Mouse (Mus musculus) layer of hippocampus, adult 2 months (tissue): ENCODE measurements at regions not wholly inside any gene's neighbourhood (a gene's known extent, or its start where the extent isn't known, plus 50 kb on each side); places are given as distances from the start of the nearest gene placed in this dataset.
A peak's percentile ranks its signal among the peaks of the same experiment; 100 is the strongest.

Source experiments
- DNase-seq, 2 experiments: peaks; one replicate each; pipeline ENCODE4 v3.0.0; 2022; ENCODE audit warnings: low spot score in 2 of 2
- H3K27ac ChIP-seq: fragments of 200-600 bp; 2 replicates; pipeline ENCODE4 v1.8.1; 2022
- H3K4me3 ChIP-seq: fragments of 200-600 bp; 2 replicates; pipeline ENCODE4 v1.8.1; 2022; ENCODE audit warnings: mild to moderate bottlenecking
- CTCF ChIP-seq: fragments of 200-600 bp; conservative IDR thresholded peaks from 2 replicates; pipeline ENCODE4 v1.8.1; 2022; ENCODE audit warnings: antibody characterized with exemption, mild to moderate bottlenecking, moderate library complexity

DNA sequence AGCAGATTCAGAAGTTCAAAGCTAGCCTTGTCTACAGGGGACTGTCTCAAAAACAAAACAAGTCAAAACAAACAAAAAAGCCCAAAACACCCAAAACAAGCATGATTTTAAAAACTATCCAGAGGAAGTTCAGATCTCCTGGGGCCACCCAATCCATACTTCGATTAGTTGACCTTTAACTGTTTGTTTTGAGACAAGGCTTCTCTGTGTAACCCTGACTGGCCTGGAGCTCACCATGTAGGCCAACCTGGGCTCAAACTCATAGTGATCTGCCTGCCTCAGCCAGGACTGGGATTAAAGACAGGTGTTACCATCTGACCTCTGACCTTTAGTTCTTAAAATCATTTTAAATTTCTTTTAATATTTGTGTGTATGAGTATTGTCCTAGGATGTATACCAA lies 66.1 kb upstream of the 1600014C23Rik start:
- TF ChIP-seq CTCF = no peak
- no peak for DNase-seq
- Histone ChIP-seq H3K27ac (no peak overlapping the region), H3K4me3 (no peak overlapping the region)

DNA sequence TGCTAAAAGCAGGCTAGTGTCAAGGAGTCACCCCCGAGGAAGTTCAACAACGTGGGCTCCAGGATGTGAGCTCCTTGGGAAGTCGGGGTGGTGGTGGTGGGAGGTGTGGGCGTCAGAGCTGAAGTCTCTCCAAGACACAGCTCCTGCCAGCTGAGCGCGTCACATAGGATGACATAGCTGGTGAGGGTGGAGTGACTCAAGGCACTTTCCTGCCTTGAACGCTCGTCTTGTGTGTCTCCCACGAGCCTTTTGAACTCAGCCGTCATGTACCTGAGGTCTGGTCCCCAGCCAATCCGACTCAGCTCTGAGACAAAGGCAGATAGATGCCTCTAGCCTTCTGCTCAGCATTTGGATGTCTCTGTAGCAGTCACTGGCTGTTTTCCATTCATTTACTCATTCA lies 65.4 kb upstream of the 1600014C23Rik start:
- TF ChIP-seq CTCF = no peak
- no peak overlapping the region for H3K27ac ChIP-seq
- peak in 1 of 2 experiments; percentile 23 for DNase-seq
- H3K4me3 ChIP-seq = no peak overlapping the region

DNA sequence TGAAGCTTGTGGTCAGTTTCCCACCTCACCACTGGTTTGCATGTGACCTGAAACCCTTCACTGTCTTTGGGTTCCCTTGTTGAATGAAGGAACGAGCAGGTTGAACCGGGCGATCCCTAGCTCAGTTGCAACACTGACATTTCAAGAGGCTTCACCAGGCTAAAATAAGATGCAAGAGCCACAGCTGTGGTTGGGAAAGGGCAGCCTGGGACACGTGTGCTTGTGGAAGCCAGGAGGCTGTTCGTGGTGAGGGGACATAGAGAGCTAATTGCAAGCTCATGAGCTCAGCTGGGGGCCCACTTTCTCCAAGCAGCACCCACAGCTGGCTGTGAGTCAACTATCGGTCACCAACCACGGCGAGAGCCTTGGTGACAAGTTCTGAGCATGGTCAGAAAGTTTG lies 64.8 kb upstream of the 1600014C23Rik start:
- no peak overlapping the region for H3K27ac ChIP-seq
- no peak overlapping the region for H3K4me3 ChIP-seq
- DNase-seq = no peak
- TF ChIP-seq CTCF = no peak

DNA sequence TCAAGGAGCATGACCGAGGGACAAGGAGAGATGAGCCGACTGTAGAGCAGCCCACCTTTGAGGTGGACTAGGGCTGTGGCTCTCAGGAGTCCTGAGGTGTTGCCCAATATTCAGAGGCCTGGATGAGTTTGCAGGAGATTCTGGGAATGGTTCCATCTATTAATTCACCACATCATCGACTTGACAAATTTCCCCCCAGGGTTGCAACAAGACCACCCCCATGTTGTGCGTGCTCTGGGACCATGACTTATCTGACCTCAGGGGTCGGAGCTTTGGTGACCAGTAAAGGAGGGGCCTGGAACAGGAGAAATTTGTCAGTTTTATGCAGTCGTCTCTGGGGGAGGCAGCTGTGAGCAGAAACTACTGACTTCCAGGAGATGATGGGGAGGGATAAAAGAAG lies 63.5 kb upstream of the 1600014C23Rik start:
- no peak for TF ChIP-seq CTCF
- H3K4me3 ChIP-seq = no peak overlapping the region
- no peak for DNase-seq
- H3K27ac ChIP-seq = no peak overlapping the region

DNA sequence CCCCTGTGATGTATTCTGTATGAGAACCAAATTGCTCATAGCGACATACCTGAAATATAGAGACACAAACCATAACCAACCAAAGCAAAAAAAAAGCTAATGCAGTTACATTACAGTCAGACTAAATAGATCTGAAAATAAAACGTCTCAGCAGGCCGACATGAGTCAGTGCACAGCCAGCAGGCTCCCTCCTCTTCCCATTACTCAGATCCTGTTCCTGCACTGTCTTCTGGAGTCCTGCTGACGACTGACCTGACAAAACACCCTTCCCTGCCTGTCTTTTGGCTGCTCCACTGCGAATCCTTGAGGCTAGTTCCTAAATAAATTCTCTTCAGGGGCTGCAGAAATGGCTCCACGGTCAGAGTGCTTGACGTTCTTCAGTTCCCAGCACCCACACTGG lies 61.3 kb upstream of the 1600014C23Rik start:
- no peak for DNase-seq
- no peak for TF ChIP-seq CTCF
- no peak overlapping the region for H3K4me3 ChIP-seq
- H3K27ac ChIP-seq = no peak overlapping the region

DNA sequence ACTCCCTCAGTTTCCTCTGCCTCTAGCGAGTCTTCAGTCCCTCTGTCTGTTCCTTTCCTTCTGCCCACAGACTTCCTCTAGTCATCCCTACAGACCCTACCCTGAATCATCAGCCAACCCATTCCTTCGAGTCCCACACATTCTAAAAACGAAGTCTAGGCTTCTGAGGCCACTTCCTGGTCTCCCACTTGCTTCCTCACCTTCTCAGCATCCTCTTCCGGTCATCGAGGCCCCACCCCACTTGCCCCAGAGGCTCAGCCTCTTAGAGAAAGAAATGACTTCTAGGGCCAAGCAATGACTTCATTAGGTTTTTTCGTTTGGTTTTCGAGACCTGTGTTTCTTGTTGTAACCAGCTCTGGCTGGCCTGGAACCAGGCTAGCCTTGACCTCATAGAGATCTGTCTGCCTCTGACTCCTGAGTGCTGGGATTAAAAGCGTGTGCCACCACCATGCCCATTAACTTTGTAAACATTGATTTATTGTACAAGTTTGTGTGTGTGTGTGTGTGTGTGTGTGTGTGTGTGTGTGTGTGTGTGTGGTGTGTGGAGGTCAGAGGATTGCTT lies 57.4 kb upstream of the 1600014C23Rik start:
- no peak overlapping the region for H3K27ac ChIP-seq
- H3K4me3 ChIP-seq = no peak overlapping the region
- no peak for DNase-seq
- TF ChIP-seq CTCF = no peak

DNA sequence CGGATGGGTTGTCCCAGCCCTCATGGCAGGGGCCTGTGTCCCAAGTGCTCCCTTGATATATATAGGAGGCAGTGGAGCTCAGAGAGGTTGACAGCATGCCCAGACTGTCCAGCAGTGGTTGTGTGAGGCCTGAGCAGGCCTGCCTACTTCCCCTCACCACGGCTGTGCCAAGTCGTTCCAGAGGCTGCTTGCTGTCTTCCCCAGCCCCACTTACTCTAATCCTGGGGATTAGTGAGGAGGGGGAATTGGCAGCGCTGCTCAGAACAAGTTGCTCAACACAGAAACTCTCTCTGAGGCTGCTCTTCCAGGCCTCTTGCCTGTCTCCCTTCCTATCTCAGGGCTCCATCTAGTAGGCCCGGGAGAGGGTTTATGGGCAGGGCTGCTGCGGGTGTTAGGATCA lies 56.1 kb upstream of the 1600014C23Rik start:
- Histone ChIP-seq H3K27ac (no peak overlapping the region), H3K4me3 (no peak overlapping the region)
- DNase-seq = no peak
- no peak for TF ChIP-seq CTCF

DNA sequence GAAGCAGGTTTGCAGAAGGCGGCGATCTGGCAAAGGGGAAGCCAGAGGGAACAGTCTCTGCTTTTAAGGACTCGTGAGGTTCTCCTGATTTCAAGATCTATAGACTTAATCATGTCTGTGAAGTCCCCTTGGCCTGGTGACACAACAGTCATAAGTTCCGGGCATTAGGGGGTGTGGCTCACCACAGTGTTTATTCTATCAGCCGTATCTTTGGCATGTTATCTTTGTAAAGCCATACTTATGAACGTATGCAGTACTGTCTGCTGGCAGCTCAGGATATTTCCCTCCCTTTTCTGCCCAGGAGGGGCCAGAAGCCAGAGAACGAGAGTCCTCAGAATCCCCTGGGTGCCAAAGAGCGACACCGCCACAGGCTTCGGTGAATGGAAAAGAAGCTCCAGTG lies 51.3 kb upstream of the 1600014C23Rik start:
- H3K4me3 ChIP-seq = no peak overlapping the region
- no peak for TF ChIP-seq CTCF
- H3K27ac ChIP-seq = no peak overlapping the region
- no peak for DNase-seq

DNA sequence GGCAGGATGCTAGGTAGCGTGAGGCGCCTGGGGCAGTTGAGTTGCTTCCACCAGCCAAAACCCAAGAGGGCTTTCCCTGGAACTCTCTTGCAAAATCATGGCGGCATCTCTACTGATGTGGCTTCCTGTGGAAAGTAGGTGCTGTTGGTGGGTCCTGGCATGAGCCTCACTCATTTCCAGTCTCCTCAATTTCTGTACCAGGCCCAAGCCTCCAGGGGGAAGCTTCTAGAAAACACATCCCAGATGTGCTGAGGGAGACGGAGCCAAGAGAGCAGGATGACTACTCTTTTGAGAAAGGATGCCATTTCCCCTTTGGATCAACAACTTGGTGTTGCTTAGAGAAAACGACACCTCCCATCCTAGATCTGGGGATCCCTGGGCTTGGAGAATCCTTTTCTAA lies 50.9 kb upstream of the 1600014C23Rik start:
- Histone ChIP-seq H3K4me3 (no peak overlapping the region), H3K27ac (no peak overlapping the region)
- no peak for TF ChIP-seq CTCF
- no peak for DNase-seq
